23 mouse cellular contexts compared by ENCODE assay signal in the genomic region with DNA sequence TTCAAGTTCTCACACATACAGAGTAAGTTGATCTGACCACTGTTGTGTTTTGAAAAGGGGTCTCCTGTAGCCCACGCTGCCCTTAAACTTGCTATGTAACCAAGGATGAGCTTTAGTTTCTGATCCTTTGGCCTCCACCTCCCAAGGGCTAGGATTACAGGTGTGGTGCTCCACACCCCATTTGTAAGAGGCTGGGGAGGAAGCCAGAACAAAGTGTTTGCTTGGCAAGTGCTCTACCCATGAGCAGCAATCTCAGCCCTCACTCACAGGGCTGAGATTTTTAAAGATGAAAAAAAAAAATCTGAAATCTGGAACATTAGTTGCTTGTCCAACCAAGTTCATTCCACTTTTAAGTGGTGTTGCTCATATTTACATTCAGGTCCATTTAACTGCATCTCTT.
"Had no signal": no experiment of that assay in that cellular context is flagged by ENCODE, and none has a peak within 500 bp of the region (broad histone marks: within the 10 kb centered on the region; RNA-seq: fewer than 3 reads in every experiment).

No protein-coding gene starts in this region.

- H3K36me3 ChIP-seq: intestine, embryonic 15.5 days; midbrain, embryonic 12.5 days; midbrain, embryonic 15.5 days; neural tube, embryonic 12.5 days; neural tube, embryonic 15.5 days had no signal

- H3K4me2 ChIP-seq: intestine, embryonic 15.5 days; limb, embryonic 12.5 days; limb, embryonic 15.5 days; liver, embryonic 11.5 days; midbrain, embryonic 12.5 days; midbrain, embryonic 15.5 days; neural tube, embryonic 12.5 days; neural tube, embryonic 15.5 days had no signal

- H3K27ac ChIP-seq: intestine, embryonic 15.5 days; limb, embryonic 12.5 days; limb, embryonic 15.5 days; liver, embryonic 14.5 days; macrophage; midbrain, embryonic 12.5 days; midbrain, embryonic 15.5 days; neural tube, embryonic 12.5 days; neural tube, embryonic 15.5 days; stomach, postnatal 0 days had no signal

- H3K4me1 ChIP-seq: intestine, embryonic 15.5 days; midbrain, embryonic 15.5 days had no signal

- H3K9ac ChIP-seq: intestine, embryonic 15.5 days; limb, embryonic 12.5 days; limb, embryonic 15.5 days; liver, embryonic 14.5 days; liver, postnatal 0 days; midbrain, embryonic 12.5 days; midbrain, embryonic 15.5 days; neural tube, embryonic 12.5 days; neural tube, embryonic 15.5 days had no signal

- DNase-seq: kidney, adult 11 months; kidney, adult 9 months; kidney, postnatal 14 days; kidney, postnatal 4 days; left cerebral cortex, postnatal 4 days; liver, postnatal 0 days; right cerebral cortex, adult 18-20 months; right cerebral cortex, postnatal 14 days; right cerebral cortex, postnatal 4 days; thymus, adult 2 months; thymus, postnatal 14 days; thymus, postnatal 4 days had no signal

- H3K27me3 ChIP-seq: intestine, embryonic 15.5 days; limb, embryonic 12.5 days; limb, embryonic 15.5 days; midbrain, embryonic 12.5 days; midbrain, embryonic 15.5 days; neural tube, embryonic 12.5 days; neural tube, embryonic 15.5 days had no signal

- H3K9me3 ChIP-seq: intestine, embryonic 15.5 days; limb, embryonic 12.5 days; limb, embryonic 15.5 days; midbrain, embryonic 12.5 days; midbrain, embryonic 15.5 days; neural tube, embryonic 15.5 days had no signal

- H3K4me3 ChIP-seq: intestine, embryonic 15.5 days; limb, embryonic 12.5 days; limb, embryonic 15.5 days; midbrain, embryonic 12.5 days; midbrain, embryonic 15.5 days; neural tube, embryonic 12.5 days; neural tube, embryonic 15.5 days had no signal

- ATAC-seq: intestine, embryonic 15.5 days; liver, postnatal 0 days; midbrain, embryonic 15.5 days had no signal
